Mouse (Mus musculus) skeletal muscle tissue, adult 2 months (tissue): ENCODE measurements around the gene Gm16223.

Source experiments
- DNase-seq: peaks from one replicate; pipeline ENCODE4 v3.0.0-alpha.2; 2012; ENCODE audit warnings: low read depth, low spot score

Gene Gm16223

GRCm38 (mm10) chr5:42067476-42068187 lies at the start of gene Gm16223:
TSS of gene Gm16223 (plus strand) at chr5:42067960.
- DNase-seq: no peak

- DNase-seq: no peak
These were observed 45.7 kb upstream of the Gm16223 start for GRCm38 (mm10) chr5:42022029-42022428.

DNA sequence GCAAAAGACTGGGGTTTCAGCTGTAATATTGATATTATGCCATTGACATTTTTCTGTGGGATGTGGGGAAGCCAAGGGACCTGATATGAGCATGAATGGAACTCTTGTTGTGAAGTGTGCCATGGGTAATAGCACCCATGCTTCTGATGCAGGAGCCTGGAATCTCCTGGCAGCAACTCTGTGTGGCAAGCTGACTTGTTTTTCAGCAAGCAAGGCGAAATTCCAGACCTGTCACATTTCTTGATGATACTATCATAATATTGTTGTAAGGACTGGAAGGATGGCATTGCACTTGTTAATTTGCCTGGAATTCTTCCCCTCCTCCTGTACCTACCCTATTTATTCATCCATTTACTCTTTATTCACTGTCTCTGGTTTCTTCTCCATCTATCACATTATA lies 44.2 kb upstream of the Gm16223 start:
- no peak for DNase-seq

DNA sequence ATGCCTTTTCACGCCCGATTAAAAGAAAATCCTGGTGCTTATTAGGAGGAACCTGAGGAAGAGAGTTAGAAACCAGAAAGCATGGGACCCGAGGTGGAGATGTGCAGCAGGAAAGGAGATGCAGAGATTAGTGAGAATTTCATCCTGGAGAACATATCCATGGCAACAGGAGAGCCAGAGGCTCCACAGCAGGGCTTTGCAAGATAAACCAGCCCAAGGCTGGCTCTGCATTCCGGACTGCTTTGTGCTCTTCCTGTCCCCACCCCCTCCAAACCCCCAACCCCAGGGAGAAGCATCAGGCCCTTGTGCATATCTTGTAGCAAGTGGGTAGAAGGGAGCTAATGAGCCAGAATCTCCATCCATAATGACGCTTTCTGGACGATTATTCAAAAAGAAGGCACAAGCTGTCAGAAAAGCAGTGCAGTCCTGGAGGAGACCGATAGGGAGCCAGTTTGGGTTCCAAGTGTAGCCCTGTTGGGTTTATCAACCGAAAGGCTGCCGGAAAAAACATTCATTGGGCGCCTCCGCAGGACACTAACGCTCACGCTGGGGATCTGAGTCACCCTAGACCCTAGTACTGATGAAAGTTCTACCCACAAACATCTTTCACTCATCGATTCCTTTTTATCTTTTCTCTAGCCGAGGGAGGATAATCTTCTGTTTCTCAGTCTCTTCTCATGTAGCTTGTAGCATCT lies 31.2 kb upstream of the Gm16223 start:
- no peak for DNase-seq

DNA sequence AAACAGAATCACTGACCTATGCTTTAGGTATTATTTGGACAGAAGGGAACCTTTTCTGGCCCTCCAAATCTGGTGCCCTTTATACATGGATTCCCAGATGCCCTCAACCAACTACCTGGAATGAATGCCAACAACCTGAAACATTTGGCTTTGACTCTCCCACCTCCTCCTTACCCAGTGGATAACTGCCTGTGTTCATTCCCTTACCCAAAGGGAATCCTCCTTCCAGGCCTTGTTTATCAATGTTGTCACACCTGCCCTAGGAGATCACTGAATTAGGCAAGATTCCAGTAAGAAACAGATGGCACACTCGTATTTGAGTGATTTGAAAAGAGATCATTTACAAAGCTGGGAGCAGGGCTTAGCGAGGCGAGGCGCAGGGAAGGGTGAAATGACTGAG lies 13.1 kb upstream of the Gm16223 start:
- no peak for DNase-seq

- no peak for DNase-seq
These were observed 12.6 kb upstream of the Gm16223 start for GRCm38 (mm10) chr5:42055151-42055550.

GRCm38 (mm10) chr5:42065090-42065489 lies 2.7 kb upstream of the Gm16223 start:
- no peak for DNase-seq

GRCm38 (mm10) chr5:42067075-42067474 lies 685 bp upstream of the Gm16223 start:
- no peak for DNase-seq

GRCm38 (mm10) chr5:42068188-42068579 lies 424 bp downstream of the Gm16223 start:
- DNase-seq: no peak

- no peak for DNase-seq
These were observed 49.0 kb downstream of the Gm16223 start for GRCm38 (mm10) chr5:42116586-42117346.

- DNase-seq: no peak
These were observed 57.8 kb downstream of the Gm16223 start for GRCm38 (mm10) chr5:42125562-42125961.

- no peak for DNase-seq
These were observed 87.9 kb downstream of the Gm16223 start for GRCm38 (mm10) chr5:42155626-42156025.

GRCm38 (mm10) chr5:42164731-42165130 lies 97.0 kb downstream of the Gm16223 start:
- DNase-seq: no peak

GRCm38 (mm10) chr5:42166311-42166710 lies 98.6 kb downstream of the Gm16223 start:
- DNase-seq: no peak

- no peak for DNase-seq
These were observed 100.3 kb downstream of the Gm16223 start for GRCm38 (mm10) chr5:42168071-42168470.

GRCm38 (mm10) chr5:42168785-42169184 lies 101.0 kb downstream of the Gm16223 start:
- DNase-seq: no peak

DNA sequence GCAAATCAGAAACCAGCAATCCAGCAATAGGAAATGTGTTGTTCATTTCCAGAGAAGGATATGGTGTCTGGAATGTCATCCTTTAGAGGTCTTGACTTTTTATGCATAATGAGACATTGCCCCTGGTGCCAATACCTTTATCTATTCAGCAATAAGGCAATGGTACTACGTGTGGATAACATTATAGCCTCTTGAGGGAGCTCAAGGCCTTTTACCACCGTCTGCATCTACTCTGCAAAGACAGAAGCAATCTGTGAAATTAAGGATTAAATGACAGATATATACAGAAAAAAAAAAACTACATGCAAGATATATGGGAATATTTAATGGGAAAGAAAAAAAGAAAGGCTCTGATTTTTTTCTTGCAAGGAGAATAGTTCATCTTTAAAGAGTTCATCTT lies 106.3 kb downstream of the Gm16223 start:
- no peak for DNase-seq

DNA sequence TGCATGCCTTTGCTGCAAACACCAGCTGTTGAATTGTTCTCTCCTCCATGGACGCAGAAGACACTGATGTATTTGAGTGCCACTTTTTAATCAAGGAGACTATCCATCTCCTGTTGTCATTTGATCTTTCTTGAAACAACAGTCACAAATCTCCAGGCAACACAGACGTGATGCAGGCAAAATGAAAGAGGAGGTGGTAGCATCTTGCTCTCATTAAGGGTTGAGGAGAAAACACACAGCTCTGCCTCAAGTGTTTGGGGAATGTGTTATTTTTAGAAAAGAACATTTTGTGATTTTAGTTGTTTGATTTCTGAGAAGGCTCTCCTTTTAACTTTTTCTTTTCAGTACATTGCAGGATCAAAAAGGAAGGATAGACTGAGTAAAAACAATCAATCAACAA lies 107.7 kb downstream of the Gm16223 start:
- DNase-seq: no peak

DNA sequence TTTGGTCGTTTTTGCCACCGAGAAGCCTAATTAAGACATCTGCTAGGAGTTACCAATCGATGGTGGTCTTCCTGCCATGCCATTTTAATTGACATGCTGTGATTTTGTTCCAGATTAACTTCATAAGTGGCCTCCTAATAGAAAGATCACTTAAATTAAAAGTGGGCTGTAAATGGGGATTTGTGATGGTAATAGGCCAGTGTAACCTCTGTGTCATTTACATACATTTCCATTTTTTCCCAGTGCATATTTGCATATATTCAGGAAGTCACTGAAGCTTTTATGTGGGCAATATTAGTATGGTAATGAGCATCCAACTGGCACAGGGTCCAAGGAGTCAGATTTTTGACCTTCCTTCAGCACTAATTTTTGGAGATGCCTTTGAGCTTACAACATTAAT lies 130.7 kb downstream of the Gm16223 start:
- DNase-seq: no peak

- no peak for DNase-seq
These were observed 139.8 kb downstream of the Gm16223 start for GRCm38 (mm10) chr5:42207456-42208122.

DNA sequence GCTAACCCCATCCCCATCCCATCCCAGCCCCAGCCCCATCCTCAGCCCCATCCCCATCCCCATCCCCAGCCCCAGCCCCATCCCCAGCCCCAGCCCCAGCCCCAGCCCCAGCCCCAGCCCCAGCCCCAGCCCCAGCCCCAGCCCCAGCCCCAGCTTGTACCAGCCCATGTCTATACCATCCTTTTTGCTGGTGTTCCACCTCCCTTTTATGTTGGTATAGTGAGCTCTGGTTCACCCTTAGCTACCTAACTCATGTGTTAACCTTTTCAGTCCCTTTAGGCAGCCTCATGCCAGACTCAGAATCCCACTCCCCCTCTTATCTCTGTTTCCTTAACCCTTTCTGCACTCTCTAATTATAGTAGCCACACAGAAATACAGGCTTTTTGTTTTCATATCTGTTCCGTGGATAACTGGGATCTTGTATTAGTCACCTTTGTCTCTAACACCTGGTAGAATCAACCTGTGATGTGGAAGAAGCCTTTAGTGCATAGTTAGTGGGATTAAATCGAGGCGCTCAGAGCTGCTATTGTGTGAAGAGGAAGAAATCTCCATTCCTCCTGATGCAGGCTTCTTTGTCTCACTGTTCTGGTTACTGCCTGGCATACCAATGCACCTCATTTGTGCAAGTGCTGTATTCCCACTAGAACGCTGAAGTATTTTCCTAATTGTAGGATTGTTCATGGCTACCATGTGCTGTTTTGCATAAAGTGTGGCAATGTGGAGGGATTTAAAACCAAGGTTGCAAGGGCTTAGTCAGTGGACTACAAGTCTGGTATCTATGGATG lies 144.0 kb downstream of the Gm16223 start:
- DNase-seq: no peak
